Mouse (Mus musculus) lung, postnatal 36 days (tissue): Measurements from ENCODE around the gene Anapc1.
A peak's percentile ranks its signal among the peaks of the same experiment; 100 is the strongest.
"Not testable (repeated sequence)": the region's sequence is repeated elsewhere in the genome, so short reads cannot be mapped to it uniquely, and the experiment has no call there.

Experiments
- DNase-seq: peaks from one replicate; pipeline ENCODE4 v3.0.0; 2022; ENCODE audit warnings: mixed read lengths

Gene Anapc1

GRCm38 (mm10) chr2:128696426-128696825, 9.2 kb upstream of the Anapc1 start:
- DNase-seq: no peak

GRCm38 (mm10) chr2:128694548-128694947, 7.4 kb upstream of the Anapc1 start:
- DNase-seq: no peak

GRCm38 (mm10) chr2:128693828-128694227, 6.6 kb upstream of the Anapc1 start:
- DNase-seq: not testable (repeated sequence)

GRCm38 (mm10) chr2:128693236-128693635, 6.0 kb upstream of the Anapc1 start:
- no peak for DNase-seq

- no peak for DNase-seq
These were observed 5.6 kb upstream of the Anapc1 start for GRCm38 (mm10) chr2:128692771-128693170.

GRCm38 (mm10) chr2:128692336-128692735, 5.1 kb upstream of the Anapc1 start:
- no peak for DNase-seq

- no peak for DNase-seq
These were observed 448 bp upstream of the Anapc1 start for GRCm38 (mm10) chr2:128687558-128688120.

GRCm38 (mm10) chr2:128680661-128681060, 6.5 kb downstream of the Anapc1 start:
- DNase-seq: peak; percentile 75

- no peak for DNase-seq
These were observed 66.6 kb downstream of the Anapc1 start for GRCm38 (mm10) chr2:128620578-128620977.

- no peak for DNase-seq
These were observed 71.8 kb downstream of the Anapc1 start for GRCm38 (mm10) chr2:128615366-128615765.

- peak; percentile 64 for DNase-seq
These were observed 73.8 kb downstream of the Anapc1 start for GRCm38 (mm10) chr2:128613365-128613764.

GRCm38 (mm10) chr2:128612275-128612674, 74.9 kb downstream of the Anapc1 start:
- no peak for DNase-seq

GRCm38 (mm10) chr2:128611178-128611577, 76.0 kb downstream of the Anapc1 start:
- DNase-seq: peak; percentile 46

GRCm38 (mm10) chr2:128609286-128609685, 77.9 kb downstream of the Anapc1 start:
- DNase-seq: no peak

GRCm38 (mm10) chr2:128601534-128601933, 85.7 kb downstream of the Anapc1 start:
- DNase-seq: no peak

- DNase-seq: no peak
These were observed 94.9 kb downstream of the Anapc1 start for GRCm38 (mm10) chr2:128592301-128592700.

- DNase-seq: no peak
These were observed 96.3 kb downstream of the Anapc1 start, which contains the start of gene Spdye4c for GRCm38 (mm10) chr2:128590909-128591308. Spdye4c (plus strand) TSS chr2:128591209.

- DNase-seq: no peak
These were observed 104.3 kb downstream of the Anapc1 start for GRCm38 (mm10) chr2:128582881-128583280.

- DNase-seq: peak; percentile 91
These were observed 114.2 kb downstream of the Anapc1 start for GRCm38 (mm10) chr2:128572726-128573624.

GRCm38 (mm10) chr2:128571001-128571400, 116.2 kb downstream of the Anapc1 start:
- DNase-seq: no peak

- DNase-seq: no peak
These were observed 118.7 kb downstream of the Anapc1 start for GRCm38 (mm10) chr2:128568490-128568889.

- no peak for DNase-seq
These were observed 119.2 kb downstream of the Anapc1 start for GRCm38 (mm10) chr2:128568018-128568417.

- DNase-seq: peak; percentile 28
These were observed 120.7 kb downstream of the Anapc1 start for GRCm38 (mm10) chr2:128566304-128567147.
